Mouse (Mus musculus): Measurements from ENCODE around the gene Vmn1r139.
"Not testable (repeated sequence)": the region's sequence is repeated elsewhere in the genome, so short reads cannot be mapped to it uniquely, and the experiment has no call there.

The Vmn1r139 gene
- long read RNA-seq, experiment 1 = 0 reads
- long read RNA-seq, experiment 2 = 0 reads

GRCm38 (mm10) chr7:22068757-22069156 is at the start of gene Vmn1r139:
Vmn1r139 (plus strand) TSS chr7:22069057.
- intact Hi-C loops (cut with DNase I) = not testable (repeated sequence)

DNA sequence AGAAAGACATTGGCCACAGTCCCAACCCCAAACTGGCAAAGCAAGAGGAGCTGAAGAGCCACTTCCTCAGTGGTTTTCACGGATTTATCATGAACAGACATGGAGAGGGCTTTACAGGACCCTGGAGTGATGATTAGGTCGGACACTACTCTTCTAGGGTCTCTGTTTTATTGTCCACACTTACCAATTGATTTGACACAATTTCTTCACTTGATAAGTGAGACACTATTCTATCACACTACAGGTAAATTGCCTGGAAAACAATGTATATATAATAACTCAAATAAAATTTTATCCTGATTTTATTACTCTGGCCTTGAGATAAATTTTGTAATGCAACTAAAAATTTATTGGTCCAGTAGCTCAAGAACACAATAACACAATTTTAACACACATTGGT is 40.1 kb upstream of the Vmn1r139 start, which contains the start of gene Vmn1r138:
TSS of gene Vmn1r138 (minus strand) at position 101 of the 400 bp plus-strand sequence.
- intact Hi-C loops (cut with DNase I) = not testable (repeated sequence)

- intact Hi-C loops (cut with DNase I) = not testable (repeated sequence)
These were observed 12.7 kb upstream of the Vmn1r139 start, which contains the start of gene Gm6176 for GRCm38 (mm10) chr7:22056205-22056604. Gm6176 (minus strand) TSS chr7:22056305.

- intact Hi-C loops (cut with DNase I) = not testable (repeated sequence)
These were observed 49.3 kb downstream of the Vmn1r139 start, which contains the start of gene Gm16451 for GRCm38 (mm10) chr7:22118145-22118544. Gm16451 (minus strand) TSS chr7:22118245.

GRCm38 (mm10) chr7:22134641-22135040 is 65.8 kb downstream of the Vmn1r139 start, which contains the start of gene Gm10666:
Gm10666 (minus strand) TSS chr7:22134741.
- intact Hi-C loops (cut with DNase I) = not testable (repeated sequence)
